Mouse (Mus musculus): ENCODE data around the gene Pcsk6.

DNA sequence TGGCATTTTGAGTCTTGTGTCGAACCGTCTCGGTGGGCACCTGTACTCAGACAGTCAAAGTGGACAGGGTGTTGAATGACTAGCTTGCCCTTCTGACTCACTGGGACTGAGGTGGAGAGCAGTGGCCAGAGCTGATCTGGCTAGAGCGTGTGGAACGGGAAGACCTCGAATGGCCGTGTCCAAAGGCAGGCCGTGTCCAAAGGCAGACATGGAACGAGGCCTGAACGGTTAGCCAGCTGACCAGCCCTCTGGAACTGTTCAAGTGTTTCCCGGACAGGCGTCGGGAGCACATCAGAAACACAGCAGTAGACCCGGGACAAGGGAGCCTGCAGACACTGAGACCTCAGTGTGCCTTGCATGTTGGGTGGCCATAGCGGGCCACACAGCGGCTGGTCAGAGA, 7.6 kb downstream of the Pcsk6 start:
- TF ChIP-seq CTCF (IDR thresholded peaks at IDR 0.05; ENCODE audit: insufficient read depth, low read length) (no peak), POLR2A (IDR thresholded peaks at IDR 0.05; ENCODE audit: borderline replicate concordance, extremely low read depth, low read depth, low read length) (no peak)
